Mouse (Mus musculus) cerebellum, adult 18-20 months (tissue): ENCODE data around the gene Add2.

Source experiments
- DNase-seq, 2 experiments: peaks; one replicate each; pipeline ENCODE4 v3.0.0; 2021

The Add2 gene

DNA sequence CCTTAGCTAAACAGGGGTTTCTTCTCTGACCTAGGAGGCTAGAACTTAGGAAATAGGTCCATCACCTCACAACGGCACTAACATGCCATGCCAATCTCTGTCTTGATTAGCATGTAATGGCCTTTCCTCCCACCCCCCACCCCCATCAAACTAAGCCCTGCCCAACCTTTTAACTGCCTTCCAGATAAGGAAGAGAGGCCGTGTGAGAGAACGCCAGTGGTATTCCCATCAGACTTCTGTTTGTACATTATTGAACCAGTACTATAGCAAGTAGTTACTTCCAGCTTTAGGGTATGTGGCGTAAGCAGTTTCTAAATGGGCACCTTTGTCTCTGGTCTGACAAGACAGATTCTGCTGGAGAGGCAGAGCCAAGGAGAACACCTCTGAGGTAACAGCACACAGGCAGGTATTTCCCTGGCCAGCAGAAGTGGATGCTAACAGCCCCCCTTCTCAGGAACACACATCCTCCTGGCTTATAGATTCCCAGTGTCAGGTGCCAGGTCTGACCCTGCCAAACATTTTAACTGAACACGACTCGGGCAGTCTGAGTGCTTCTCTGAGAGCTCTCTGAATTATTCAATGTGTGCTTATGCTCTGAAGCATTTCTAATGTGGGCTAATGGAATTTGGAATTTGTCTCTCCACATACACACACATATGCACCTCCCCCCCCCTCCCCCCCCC, 22.2 kb downstream of the Add2 start:
- DNase-seq, result no peak

DNA sequence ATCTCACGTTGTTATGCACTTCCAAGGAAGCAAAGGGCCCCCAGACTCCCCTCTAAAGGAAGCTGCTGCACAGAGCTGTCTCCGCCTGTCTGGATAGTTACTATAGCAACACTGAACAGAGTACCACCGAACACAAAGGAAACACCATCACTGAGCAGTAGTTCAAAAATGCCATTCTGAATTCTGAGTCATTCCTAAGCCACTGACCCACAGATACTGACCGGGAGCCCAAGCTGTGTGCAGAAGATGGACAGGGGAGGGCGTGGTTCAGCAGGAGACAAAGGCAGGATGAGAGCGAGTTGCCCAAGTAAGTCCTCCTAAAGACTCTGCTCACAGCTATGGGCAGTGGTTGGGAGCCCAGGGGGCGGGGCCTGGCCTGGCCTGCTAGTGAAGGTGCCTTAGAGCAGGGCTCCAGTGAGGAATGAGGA, 23.6 kb downstream of the Add2 start:
- DNase-seq, result peak in 1 of 2 experiments; percentile 29

DNA sequence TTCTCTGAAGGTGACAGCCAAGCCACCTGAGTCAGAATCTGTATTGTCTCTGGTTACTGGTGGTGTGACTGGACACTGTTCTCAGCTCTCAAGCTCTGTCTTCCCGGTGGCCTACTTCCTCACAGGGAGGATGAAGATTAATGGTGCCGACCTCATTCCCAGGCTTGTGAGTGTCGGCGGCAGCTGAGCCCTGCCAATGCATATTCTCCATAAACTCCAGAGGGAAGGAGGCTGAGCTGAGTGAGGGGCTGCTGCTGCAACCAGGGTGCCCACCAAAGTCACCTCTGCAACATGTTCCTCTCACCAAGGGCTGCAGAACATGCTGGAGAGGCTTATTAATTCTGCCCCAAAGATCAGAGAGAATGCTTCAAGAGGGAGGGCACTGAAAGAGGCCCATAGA, 24.1 kb downstream of the Add2 start:
- no peak for DNase-seq

DNA sequence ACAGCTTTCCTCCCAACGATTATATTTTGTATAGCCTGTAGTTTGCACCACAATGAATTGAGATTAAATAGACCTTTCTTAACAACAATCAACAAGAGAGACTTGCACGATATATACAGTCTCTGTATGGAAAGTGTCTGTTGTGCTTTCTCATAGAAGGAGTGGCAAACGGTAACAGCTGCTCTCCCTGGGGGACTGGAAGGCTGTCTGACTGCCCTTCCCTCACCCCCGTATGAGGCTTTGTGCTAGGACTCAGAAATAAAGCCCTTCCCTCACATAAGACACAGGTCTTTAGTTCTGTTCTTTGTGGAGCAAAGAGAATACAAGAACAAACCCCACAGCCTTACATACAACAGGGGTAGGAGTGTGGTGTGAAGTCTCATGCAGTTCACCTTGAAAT, 24.6 kb downstream of the Add2 start:
- DNase-seq, result no peak

DNA sequence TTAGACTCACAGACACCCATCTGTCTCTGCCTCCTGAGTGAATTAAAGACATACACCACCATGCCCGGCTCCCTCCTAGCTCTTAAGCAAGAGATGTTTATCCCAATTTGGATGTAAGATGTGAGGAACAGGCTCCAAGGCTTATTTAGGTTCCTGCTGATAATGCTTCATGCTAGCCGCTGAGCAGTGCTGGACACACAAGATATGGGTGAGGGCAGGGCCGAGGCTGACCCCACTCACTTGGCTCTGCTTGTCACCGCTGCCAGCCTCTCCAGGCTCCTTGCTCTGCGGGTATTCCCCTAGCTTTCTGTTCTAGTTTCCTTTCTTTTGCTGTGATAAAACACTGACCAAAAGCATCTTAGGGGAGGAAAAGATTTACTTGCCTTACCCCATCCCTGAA, 25.1 kb downstream of the Add2 start:
- DNase-seq, result no peak

DNA sequence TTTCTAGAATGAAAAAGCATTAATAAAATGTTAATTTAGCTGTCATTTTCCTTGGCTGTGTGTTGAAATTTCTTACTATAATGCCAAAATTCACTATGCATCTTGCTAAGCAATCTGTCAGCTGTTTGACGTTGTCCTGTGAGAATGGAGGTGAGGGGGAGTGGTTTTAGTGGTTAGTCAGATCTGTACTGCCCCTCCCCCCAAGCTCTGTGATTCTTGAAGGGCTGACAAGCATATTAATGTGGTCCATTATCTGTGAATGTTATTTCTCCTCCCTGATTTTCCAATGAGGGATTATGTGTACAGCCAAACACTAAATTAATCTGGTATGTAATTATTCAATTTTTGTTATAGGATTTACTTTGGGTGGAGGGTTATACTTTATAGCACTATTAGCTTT, 30.0 kb downstream of the Add2 start:
- DNase-seq, result no peak

DNA sequence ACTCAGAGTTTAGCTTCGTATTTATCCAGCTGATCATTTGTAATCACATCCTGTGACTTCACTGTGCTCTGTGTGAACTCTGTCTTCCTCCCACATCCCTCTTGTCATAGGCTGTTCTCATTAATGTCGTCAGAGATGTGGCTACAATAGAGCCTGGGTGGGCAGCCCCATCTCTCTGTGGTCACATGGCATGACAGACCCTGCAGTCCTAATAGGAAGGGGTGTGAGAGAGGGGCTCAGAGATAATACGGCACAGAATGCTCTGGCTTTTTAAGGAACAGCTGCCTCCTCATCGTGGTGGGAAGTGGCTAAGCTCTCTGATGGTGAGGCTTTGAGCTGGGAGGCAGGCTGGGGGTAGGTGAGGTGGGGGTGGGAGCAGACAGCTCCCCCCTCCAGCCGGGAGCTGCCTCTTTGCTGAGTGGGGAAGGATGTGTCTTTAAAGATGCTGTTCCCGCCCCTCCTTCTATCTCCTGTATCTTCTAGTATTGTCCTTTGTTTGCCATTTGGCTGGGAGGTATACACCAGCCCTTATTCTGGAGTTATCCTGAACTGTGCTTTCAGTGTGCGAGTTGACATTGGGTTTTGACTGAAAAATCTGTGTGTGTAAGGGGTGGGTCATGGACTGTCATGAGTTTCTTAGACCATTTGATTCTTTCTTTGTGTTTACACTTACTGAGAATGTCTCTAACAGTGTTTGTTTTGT, 30.8 kb downstream of the Add2 start:
- DNase-seq, result no peak

DNA sequence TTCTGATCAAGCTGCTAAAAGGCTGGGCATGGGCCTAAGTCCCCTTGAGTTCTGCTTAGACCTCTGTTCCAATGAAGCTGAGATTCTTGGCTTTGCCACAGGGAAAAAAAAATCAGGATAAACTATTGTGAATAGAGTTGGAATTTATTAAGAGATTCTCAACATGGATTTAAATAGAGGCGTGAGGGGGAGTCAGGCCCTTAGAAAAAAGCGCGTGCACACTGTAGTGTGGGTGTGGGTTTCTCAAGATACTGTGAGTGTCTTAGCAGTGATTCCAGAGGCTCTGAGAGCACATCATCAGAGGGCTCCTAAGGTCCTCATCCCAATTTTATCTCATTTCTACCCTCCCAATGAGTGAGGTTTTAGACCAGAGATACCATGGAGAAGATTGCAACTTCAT, 31.7 kb downstream of the Add2 start:
- no peak for DNase-seq

DNA sequence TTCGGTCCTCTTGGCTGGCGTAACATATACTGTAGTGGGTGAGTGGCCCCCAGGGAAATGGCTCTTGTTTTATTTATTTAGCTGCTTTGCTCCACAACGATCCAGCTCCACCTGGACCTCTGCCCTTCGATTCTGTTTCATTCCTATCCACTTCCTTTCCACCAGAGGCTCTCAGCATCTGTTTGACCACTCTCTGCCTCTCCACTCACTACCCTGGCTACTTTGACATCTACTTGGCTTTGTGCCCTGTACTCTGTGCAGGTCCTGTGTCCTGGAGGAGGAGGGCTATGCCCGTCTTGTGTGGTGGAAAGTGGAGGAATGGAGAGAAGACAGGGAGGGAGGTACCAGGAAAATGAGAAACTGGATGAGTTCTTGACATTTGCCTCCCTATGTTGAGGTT, 33.7 kb downstream of the Add2 start:
- no peak for DNase-seq

DNA sequence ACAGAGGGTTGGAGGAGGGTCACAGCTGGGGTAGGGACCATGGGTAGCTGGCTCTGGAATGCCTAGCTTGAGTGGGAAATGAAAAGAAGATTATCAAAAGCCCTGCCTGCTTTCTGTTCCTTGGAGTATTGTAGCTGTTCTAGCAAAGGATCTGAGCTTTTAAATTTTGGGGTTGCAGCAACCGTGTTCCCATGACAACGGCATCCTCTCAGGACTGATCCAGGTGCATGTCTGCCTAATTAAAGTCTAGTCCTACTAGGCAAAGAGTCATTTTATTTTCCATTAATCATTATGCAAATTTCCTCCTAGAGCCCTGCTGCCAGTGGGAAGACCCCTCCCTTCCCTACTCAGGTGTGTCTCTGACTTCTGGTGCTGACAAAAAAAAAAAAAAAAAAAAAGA, 34.2 kb downstream of the Add2 start:
- no peak for DNase-seq

DNA sequence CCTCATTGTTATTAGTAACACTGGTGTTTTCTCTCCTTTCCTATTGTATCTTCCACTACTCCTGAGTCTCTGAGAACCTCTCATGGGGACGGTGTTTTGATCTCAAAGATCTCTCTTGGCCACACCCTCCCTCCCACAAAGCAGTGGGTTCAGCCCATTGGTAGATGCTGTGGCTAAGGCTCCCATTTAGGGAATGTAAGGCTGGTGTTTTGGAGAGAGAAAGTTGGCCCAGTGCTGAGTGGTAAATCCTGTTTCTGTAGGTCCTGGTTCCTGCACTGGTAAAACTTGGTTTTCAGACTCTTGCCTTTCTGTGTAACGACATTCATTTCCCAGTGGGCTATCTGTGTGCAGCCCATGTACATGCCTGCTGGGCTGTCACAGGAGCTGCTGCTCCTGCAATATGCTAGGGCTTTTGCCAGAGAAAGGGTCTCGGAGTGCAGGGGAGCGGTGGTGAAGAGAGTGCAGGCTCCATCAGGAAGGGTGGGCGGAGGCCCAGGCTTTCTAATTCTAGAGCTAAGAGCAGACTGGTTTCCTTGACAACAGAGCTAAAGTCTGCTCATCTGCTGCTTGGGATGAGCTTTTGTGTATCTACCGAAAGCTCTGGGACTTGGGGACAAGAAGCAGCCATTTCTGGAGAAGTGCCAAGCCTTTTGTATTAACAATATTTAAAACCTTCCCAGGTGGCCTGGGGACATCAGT, 36.0 kb downstream of the Add2 start:
- peak in 1 of 2 experiments; percentile 25 for DNase-seq

DNA sequence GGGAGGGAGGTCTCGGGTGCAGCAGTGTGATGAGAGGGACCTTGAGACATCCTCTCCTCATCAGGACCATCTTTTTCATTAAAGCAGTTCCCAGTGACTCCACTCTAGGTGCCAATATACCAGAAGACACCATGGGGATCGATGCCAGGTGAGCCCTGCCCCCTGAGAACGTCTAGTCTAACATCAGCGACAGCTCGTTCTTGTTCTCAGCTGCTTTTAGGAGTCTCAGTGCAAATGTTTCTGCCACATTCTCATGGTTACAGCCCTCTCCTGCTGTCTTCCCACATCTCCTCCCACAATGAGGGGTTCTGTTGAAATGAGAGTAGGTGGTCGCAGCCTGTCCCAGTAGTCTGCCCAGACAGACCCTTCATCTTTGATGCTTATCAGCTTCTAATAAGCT, 38.2 kb downstream of the Add2 start:
- DNase-seq, result no peak

DNA sequence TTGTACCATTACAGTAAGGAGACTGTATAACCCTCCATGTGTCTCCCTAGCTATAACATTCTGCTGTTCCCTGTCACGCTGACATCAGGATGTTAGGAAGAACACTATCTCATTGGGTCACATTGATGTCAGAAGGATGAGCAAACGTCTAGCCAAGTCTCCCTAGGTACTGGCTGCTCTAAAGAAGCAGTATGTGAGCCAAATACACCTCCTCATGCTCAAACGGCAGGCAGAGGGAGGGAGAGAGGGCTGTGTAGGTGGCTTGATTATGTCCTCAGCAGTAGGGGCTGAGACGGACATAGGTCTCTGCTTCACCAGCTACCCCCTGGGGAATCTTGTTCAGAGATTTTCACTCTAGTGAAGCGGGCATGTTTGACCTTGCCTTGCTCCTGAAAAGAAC, 38.7 kb downstream of the Add2 start:
- DNase-seq, result peak in 1 of 2 experiments; percentile 41

DNA sequence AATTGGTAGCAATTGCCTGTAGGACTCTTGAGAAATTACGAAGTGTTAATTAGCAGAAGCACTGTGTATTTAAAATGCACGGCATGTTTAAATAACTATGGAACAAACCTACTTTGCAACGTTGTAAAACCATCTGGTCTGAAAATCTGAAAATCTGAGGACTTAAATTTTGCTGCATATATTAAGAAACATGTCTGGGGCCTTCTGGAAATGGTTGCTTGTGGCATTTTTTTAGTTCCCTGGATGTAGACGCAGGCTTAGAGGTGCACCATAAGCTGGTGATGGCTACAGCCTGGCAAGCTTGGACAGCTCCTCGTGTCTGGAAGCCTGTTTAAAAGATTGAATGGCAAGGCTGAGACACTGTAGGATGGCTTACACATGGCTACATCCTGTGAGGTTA, 40.5 kb downstream of the Add2 start:
- DNase-seq, result no peak

DNA sequence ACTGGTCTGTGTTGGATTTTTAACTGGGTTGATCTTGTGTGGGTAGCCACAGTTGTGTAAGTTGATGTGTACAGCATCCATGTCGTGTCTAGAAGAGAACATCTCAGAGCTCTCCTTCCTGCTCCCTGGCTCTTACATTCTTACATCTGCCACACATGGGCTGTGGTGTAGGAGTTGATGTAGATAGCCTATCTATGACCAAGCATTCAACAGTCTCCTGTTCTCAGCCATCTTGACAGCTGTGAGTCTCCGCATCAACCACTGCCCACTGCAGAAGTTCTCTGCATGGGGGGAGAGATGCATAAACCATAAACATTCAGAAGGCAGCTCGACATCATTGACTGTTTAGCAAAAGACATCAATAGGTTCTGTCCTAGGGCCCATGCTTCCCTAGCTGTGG, 41.4 kb downstream of the Add2 start:
- DNase-seq, result no peak

DNA sequence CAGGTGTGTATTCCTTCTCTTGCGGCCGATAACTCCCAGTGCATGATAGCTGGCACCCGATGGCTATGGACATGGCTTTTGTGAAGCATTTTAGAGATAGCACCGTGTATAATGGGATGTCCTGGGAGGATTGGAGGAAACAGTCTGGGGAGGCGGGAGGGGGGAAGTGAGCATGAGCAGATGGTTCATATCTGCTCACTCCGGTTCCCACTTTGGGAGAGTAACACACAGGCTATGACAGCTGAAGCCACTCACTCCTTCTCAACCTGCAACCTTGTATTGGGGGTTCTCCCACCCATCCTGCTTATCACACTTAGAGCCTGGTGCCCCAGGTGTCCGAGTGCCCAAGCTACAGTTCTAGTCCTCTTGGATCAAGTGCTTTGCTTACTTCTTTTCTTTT, 41.8 kb downstream of the Add2 start:
- DNase-seq, result peak in 1 of 2 experiments; percentile 43

DNA sequence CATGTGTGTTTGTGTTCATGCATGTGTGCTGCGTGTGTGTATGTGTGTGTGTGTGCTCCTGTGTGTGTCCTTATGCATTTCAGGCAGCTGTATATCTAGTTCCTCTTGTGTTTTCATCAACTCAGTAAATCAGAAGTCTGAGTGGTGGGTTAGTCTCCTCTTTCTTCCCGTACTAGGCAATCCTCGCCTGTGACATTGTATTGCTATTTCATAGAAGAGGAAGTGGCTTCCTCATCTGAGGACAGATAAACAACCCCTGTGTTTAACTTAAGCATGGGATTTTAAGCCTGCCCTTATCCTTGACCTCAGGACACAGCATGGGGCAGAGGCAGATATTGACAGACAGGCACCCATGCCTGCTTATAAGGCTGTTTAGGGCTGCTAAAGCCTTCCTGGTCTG, 45.4 kb downstream of the Add2 start:
- DNase-seq, result no peak

DNA sequence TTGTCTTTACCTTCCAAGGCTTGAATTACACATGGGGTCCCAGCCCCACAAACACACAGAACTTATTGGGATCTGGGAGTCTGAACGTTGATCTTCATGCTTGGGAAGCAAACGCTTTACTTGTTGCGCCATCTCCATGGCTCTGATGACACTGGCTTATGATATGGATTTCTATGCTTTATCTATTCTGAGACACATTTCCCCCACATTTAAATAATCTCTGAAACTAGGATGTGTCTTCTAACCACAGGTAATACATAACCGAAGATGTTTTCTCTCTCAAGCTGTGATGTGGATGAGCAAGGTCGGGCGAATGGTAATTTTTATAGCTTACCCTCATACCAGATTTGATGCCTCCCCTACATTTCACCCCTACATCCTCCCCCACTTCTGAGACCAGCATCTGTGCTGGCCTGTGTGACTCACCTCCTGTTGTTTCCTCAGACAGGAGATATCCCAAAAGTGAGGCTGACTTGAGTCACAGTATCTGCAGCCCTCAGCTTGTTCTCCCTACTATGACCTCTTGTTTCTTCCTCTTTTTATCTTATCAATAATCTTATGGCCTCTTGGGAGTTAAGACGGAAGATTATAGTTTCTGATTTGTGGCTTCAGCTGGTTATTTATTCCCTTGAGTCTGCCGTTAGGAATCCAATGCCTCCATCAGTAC, 46.2 kb downstream of the Add2 start:
- DNase-seq, result no peak

DNA sequence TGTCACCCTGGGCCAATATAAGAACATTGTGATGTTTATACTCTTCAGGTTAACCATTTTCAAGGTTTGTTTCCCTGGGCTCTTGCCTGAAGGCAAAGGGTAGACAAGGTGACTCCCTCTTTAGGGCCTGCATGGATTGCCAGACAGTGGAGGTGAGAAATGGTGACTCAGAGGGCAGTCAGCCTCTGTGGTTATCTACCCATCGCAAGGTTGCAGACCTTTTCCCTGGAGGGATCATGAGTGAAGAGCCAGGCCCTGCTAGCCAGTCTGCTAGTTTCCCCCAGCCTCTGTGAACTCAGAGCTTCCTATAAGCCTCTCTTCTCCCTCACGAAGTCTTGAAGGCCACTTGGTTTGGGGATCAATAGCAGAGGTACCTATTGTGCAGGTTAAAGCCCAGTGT, 48.0 kb downstream of the Add2 start:
- DNase-seq, result no peak

DNA sequence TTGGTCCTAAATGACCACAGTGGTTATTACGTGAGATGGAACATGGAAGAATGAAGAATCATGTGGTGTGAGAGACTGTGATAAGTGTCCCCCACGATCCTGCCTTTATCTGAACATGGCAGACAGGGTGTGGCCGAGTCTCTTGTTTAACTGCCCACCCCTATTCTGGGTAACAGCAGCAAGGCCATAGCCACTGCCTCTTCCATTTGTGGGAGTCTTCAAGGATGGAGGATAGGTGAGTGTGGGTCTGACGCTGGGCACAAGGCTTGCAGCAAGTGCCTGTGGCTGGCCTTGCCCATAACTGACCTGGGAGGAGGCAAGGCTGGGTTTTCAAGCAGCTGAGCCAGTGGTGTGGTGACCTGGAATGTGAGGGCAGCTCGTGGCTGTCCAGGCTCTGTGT, 49.4 kb downstream of the Add2 start:
- DNase-seq, result no peak

DNA sequence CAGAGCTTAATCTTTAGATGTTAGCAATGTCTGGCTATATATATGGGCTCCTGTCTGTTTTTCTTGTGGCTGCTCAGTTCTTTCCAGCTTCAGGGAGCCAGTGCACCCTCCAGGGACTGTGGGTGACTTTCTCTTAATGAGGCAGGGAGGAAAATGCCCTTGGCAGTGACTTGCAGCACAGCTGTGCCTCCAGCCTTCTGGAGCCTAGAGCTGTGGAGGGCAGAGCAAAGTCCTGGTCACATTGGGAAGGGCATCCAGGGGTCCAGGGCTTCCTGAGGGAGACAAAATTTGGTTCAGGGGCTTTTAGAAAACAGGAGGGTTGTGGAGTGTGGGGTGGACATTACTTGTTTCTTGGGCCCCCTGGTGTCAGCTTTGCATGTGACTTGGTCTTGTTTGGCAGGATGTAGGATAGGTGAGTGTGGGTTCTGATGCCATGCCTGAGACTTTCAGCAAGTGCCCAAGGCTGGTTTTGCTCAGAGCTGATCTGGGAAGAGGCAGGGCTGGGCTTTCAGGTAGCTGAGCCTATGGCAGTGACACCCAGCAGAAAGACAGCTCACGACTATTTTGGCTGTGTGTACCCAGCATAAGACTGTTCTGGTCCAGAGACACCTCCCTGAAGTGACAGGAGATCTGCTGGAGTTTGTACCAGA, 50.0 kb downstream of the Add2 start:
- no peak for DNase-seq

DNA sequence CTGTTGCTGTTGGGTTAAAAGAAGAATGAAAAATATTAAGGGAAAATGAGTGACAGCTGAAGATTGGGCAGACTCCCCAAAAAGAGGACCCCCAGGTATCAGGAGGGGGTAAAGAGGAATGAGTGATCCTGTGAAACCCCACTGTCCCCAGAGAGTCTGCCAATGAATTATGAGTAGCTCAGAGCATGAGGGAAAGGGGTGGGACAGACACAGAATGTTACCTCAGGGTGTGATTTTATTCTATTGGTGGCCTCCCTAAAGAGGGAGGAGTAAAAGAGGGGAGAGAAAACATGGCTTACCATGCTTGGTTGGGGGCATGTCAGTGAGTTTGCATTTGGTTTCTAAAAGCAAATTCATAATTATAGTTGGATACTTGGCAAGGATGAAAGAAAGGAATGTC, 50.8 kb downstream of the Add2 start:
- DNase-seq, result no peak

DNA sequence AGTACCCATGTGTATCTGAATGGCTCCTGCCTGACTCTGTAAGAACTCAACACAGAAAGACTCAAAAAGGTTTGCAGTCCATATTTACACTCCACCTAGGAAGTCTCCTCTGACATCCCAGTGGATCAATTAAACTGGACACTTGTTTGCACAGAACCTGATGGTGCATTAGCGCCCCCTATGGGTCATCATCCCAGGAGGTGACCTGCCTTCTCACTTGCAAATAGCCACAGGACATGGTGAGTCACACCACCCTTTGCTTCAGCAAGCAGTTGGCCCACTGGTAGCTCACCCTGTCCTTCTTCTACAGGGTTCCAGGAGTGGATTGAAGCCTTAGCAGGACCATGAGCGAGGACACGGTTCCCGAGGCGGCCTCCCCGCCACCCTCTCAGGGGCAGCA, 57.0 kb downstream of the Add2 start:
- DNase-seq, result peak; percentile 84 to 87
